Mouse (Mus musculus): ENCODE results near the gene Sf1. TPM values are rescaled to one million over a fixed set of nuclear protein-coding genes. Genes with fewer than 3 reads are reported as not detected.

The Sf1 gene
- polyA plus RNA-seq, 1 experiment from 2014 or later, result 119 TPM

DNA sequence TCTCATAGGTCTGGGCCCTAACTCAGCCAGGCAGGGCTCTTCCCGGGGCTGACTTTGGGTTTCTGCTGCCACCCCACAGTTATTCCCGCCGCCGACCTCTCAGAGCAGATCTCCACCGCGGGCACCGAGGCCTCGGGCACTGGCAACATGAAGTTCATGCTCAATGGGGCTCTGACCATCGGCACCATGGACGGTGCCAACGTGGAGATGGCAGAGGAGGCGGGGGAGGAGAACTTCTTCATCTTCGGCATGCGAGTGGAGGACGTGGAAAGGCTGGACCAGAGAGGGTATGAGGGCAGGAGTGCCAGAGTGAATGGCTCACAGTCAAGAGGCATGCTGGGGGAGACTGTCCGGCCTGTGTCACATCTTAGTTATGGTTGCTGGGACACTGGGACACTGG is 30.1 kb downstream of the Sf1 start:
- no peak for ATAC-seq (replicated peaks)
- H3K4me2 ChIP-seq (replicated peaks), result no peak overlapping the region
- 93% methylated on average over 16 of the region's 16 CpGs for WGBS

DNA sequence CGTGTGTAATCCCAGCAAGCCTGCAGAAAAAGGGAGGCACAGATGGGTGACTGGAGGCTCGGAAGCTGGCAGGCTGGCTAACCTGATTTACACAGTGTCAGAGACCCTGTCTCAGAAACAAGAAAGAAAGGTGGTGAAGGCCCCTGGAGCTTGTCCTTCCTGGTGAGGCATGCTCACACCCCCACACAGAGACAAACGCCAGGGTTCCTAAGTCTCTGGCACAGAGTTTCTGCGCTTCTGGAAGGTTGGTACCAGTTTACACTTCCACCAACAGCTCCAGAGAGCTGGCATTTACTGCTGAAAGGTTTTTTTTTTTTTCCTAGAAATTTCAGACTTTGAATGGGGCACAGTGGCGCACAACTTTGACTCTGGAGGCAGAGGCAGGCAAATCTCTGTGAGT is 32.7 kb downstream of the Sf1 start:
- H3K9ac ChIP-seq (replicated peaks), result no peak overlapping the region
- H3K36me3 ChIP-seq, result no peaks in the 10 kb centered on the region
- no peak overlapping the region for H3K4me2 ChIP-seq (replicated peaks)
- ATAC-seq (replicated peaks), result no peak
- H3K27ac ChIP-seq (replicated peaks), result no peak overlapping the region
- H3K4me3 ChIP-seq, result no peak overlapping the region
- no peaks in the 10 kb centered on the region for H3K9me3 ChIP-seq
- H3K4me1 ChIP-seq, result peaks cover 32% of the 10 kb centered on the region
- 86% methylated on average over 5 of the region's 5 CpGs for WGBS
- peaks cover 11% of the 10 kb centered on the region for H3K27me3 ChIP-seq

More for the DNA sequence above, 30.1 kb downstream of the Sf1 start:
- H3K9ac ChIP-seq (replicated peaks), result no peak overlapping the region
- peaks cover 12% of the 10 kb centered on the region for H3K4me1 ChIP-seq
- no peaks in the 10 kb centered on the region for H3K9me3 ChIP-seq
- no peaks in the 10 kb centered on the region for H3K36me3 ChIP-seq
- no peak overlapping the region for H3K4me3 ChIP-seq
- H3K27me3 ChIP-seq, result no peaks in the 10 kb centered on the region
- no peak overlapping the region for H3K27ac ChIP-seq (replicated peaks)

- peaks cover 39% of the 10 kb centered on the region for H3K4me1 ChIP-seq
- whole genome bisulfite sequencing, result 87% methylated on average over 22 of the region's 22 CpGs
- ATAC-seq (replicated peaks), result no peak
- peaks cover 21% of the 10 kb centered on the region for H3K27me3 ChIP-seq
- H3K4me3 ChIP-seq, result no peak overlapping the region
- no peak overlapping the region for H3K27ac ChIP-seq (replicated peaks)
- 0 out of 2 replicates have a peak overlapping the region, but pooled peaks have one; percentile 99 for H3K4me2 ChIP-seq (replicated peaks)
- no peak overlapping the region for H3K9ac ChIP-seq (replicated peaks)
- H3K36me3 ChIP-seq, result no peaks in the 10 kb centered on the region
- no peaks in the 10 kb centered on the region for H3K9me3 ChIP-seq
Measured at GRCm38 (mm10) chr19:6397582-6398249, 34.2 kb downstream of the Sf1 start.

- Histone ChIP-seq H3K4me3 (peak overlapping the region; percentile 79), H3K4me1 (peaks cover 39% of the 10 kb centered on the region), H3K9ac (replicated peaks) (peak overlapping the region; percentile 63), H3K9me3 (no peaks in the 10 kb centered on the region), H3K4me2 (replicated peaks) (peak overlapping the region; percentile 99), H3K27me3 (peaks cover 21% of the 10 kb centered on the region), H3K36me3 (no peaks in the 10 kb centered on the region), H3K27ac (replicated peaks) (peak overlapping the region; percentile 72)
- ATAC-seq (replicated peaks), result peak; percentile 67
- WGBS, result under 1% methylated on average over 39 of the region's 39 CpGs
Measured at GRCm38 (mm10) chr19:6398447-6399284, 35.2 kb downstream of the Sf1 start.

DNA sequence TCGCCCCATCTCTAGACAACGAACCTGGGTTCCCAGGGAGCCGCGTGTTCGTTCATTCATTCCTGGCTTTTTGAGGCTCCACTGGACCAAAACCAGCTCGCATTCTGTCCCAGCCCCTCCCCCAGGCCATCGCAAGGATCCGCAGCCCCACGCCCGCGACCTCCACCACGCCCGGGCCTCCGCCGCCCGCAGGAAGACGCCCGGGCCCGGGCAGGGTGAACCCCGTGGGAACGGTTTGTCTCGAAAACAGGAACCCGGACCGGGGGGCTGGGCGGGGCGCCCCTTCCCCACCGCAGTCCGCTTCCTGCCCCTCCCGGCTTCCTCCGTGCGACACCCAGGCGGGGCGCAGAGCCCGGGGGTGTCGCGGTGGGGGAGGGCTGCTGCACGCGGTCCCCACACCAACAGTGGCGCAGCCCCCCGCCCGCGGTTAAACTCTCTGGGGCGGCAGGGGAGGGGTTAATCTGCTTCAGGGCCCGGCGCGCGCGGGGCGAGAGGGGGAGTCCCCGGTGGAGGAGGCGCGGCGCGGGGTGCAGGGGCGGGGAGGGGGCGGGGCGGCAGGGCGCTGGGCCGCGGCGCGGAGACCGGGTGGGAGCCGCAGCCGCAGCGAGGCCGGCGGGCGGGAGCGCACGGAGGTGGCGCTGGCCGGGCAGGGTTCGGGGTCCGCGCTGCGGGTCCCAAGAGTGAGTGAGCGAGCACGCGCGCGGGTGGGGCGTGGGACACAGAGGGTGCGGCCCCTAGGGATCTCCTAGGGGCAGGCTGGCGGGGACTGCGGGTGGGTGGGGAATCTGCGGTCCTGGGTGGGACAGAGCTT is 36.0 kb downstream of the Sf1 start, which contains the start of gene Rasgrp2:
Gene Rasgrp2 (plus strand): TSS at position 56 of the 811 bp plus-strand sequence.
- H3K27me3 ChIP-seq, result peaks cover 21% of the 10 kb centered on the region
- H3K9me3 ChIP-seq, result no peaks in the 10 kb centered on the region
- H3K27ac ChIP-seq (replicated peaks), result peak within 1 kb of the TSS; percentile 72
- H3K4me2 ChIP-seq (replicated peaks), result peak within 1 kb of the TSS; percentile 99
- H3K4me3 ChIP-seq, result peak within 1 kb of the TSS; percentile 79
- H3K36me3 ChIP-seq, result no peaks in the 10 kb centered on the region
- peaks cover 39% of the 10 kb centered on the region for H3K4me1 ChIP-seq
- ATAC-seq (replicated peaks), result peak; percentile 19
- under 1% methylated on average over 83 of the region's 87 CpGs for WGBS
- H3K9ac ChIP-seq (replicated peaks), result peak within 1 kb of the TSS; percentile 63

- Histone ChIP-seq H3K27ac (replicated peaks) (no peak overlapping the region), H3K36me3 (no peaks in the 10 kb centered on the region), H3K4me2 (replicated peaks) (peak overlapping the region; percentile 99), H3K4me3 (peak overlapping the region; percentile 79), H3K9ac (replicated peaks) (peak overlapping the region; percentile 63), H3K27me3 (peaks cover 21% of the 10 kb centered on the region), H3K4me1 (peaks cover 39% of the 10 kb centered on the region), H3K9me3 (no peaks in the 10 kb centered on the region)
- no peak for ATAC-seq (replicated peaks)
- WGBS, result 3% methylated on average over 29 of the region's 29 CpGs
Measured at GRCm38 (mm10) chr19:6400096-6401086, 36.9 kb downstream of the Sf1 start.

DNA sequence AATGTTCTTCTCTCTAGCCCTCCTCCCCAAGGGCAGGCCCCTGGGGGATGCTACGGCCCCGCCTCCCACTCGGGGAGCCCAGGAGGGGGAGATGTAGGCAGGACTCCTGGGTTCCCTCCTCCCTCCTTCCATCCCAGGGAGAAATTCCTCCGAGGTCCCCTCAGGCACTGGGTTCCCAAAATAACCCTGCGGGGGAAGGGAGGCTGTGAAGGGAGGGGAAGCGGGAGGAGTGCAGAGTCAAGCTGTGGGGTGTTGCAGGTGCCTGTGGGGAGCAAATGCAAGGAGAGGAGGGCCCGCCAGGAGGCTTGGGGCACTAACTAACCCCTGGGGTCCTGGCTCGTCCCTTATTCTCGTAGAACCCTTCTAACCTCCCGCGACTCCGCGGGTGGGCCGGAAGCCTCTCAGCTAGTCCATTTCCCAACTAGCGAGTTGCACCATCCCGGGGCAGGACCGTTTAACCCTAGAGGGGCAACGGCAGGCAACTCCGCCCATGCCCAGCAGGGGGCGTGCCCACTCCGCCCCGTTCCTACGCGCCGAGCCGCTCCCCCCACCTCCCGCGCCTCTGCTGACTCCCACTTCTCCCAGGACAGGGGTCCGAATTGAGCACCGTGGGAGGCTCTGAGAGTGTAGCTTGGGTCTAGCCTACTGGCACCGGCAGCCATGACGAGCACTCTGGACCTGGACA is 37.8 kb downstream of the Sf1 start:
- peak overlapping the region; percentile 79 for H3K4me3 ChIP-seq
- ATAC-seq (replicated peaks), result no peak; the same call in 1 of the 2 replicates
- H3K27me3 ChIP-seq, result peaks cover 21% of the 10 kb centered on the region
- H3K9me3 ChIP-seq, result no peaks in the 10 kb centered on the region
- peaks cover 39% of the 10 kb centered on the region for H3K4me1 ChIP-seq
- H3K9ac ChIP-seq (replicated peaks), result 0 out of 2 replicates have a peak overlapping the region, but pooled peaks have one; percentile 22
- WGBS, result under 1% methylated on average over 32 of the region's 32 CpGs
- no peaks in the 10 kb centered on the region for H3K36me3 ChIP-seq
- no peak overlapping the region for H3K27ac ChIP-seq (replicated peaks)
- H3K4me2 ChIP-seq (replicated peaks), result peak overlapping the region; percentile 99

- Histone ChIP-seq H3K4me3 (peak overlapping the region; percentile 79), H3K4me2 (replicated peaks) (peak overlapping the region; percentile 99), H3K36me3 (no peaks in the 10 kb centered on the region), H3K27ac (replicated peaks) (no peak overlapping the region), H3K4me1 (peaks cover 39% of the 10 kb centered on the region), H3K27me3 (peaks cover 21% of the 10 kb centered on the region), H3K9me3 (no peaks in the 10 kb centered on the region), H3K9ac (replicated peaks) (no peak overlapping the region)
- 17% methylated on average over 9 of the region's 9 CpGs for WGBS
- ATAC-seq (replicated peaks), result no peak
Measured at GRCm38 (mm10) chr19:6401951-6402350, 38.5 kb downstream of the Sf1 start.

- no peaks in the 10 kb centered on the region for H3K9me3 ChIP-seq
- no peak overlapping the region for H3K4me2 ChIP-seq (replicated peaks)
- peaks cover 30% of the 10 kb centered on the region for H3K4me1 ChIP-seq
- H3K27me3 ChIP-seq, result peaks cover 21% of the 10 kb centered on the region
- H3K9ac ChIP-seq (replicated peaks), result no peak overlapping the region
- H3K4me3 ChIP-seq, result no peak overlapping the region
- H3K27ac ChIP-seq (replicated peaks), result no peak overlapping the region
- 82% methylated on average over 10 of the region's 10 CpGs for WGBS
- no peaks in the 10 kb centered on the region for H3K36me3 ChIP-seq
- ATAC-seq (replicated peaks), result no peak
Measured at GRCm38 (mm10) chr19:6403869-6404268, 40.4 kb downstream of the Sf1 start.

DNA sequence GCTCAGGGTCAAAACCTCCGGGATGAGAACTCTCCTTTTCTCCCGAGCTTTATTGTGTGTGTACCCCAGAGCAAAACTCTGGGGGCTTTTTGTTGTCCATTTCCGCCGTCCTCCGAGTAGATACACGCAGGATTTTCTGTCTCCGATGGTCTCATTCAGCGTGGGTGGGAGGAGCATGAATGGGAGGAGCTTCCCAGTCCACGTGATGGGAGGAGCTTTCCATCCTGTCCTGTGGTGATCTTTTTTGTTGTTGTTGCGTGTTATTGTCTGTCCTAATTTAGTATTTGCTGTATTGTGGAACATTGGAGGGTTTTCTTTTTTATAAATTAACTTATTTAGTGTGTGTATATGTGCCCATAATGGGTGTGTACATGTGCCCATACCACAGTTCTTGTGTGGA is 41.9 kb downstream of the Sf1 start:
- Histone ChIP-seq H3K9ac (replicated peaks) (no peak overlapping the region), H3K4me2 (replicated peaks) (no peak overlapping the region), H3K27ac (replicated peaks) (no peak overlapping the region), H3K36me3 (no peaks in the 10 kb centered on the region), H3K27me3 (peaks cover 18% of the 10 kb centered on the region), H3K4me1 (peaks cover 16% of the 10 kb centered on the region), H3K9me3 (no peaks in the 10 kb centered on the region), H3K4me3 (no peak overlapping the region)
- 67% methylated on average over 10 of the region's 10 CpGs for WGBS
- ATAC-seq (replicated peaks), result no peak

Measured in forebrain, embryonic 15.5 days (tissue).